Mouse (Mus musculus) intestine, embryonic 16.5 days (tissue): ENCODE data around the gene Bpifa1. TPM values are rescaled to one million over a fixed set of nuclear protein-coding genes. Genes with fewer than 3 reads are reported as not detected.

Experiments used
- ATAC-seq: fragments of 200-750 bp; cut with Nextera tagmentation; 2 replicates; pipeline ENCODE4 v1.8.0; 2017; ENCODE audit warnings: moderate TSS enrichment, moderate library complexity
- H3K27ac ChIP-seq: fragments of 300-500 bp; sonication (generic); 2 replicates; pipeline ENCODE4 v1.5.1; 2014; ENCODE audit warnings: mild to moderate bottlenecking, low read length
- H3K27me3 ChIP-seq: fragments of 300-500 bp; sonication (generic); replicated peaks from 2 replicates; pipeline ENCODE4 v1.6.1; 2014; ENCODE audit warnings: low read length, control low read depth, mixed read lengths; ENCODE audit not compliant: control insufficient read depth, insufficient read depth
- H3K36me3 ChIP-seq: fragments of 300-500 bp; sonication (generic); 2 replicates; pipeline ENCODE4 v1.6.1; 2014; ENCODE audit warnings: low read length, control low read depth; ENCODE audit not compliant: control insufficient read depth, insufficient read depth
- H3K4me1 ChIP-seq: fragments of 300-500 bp; sonication (generic); 2 replicates; pipeline ENCODE4 v1.6.1; 2014; ENCODE audit warnings: low read length, control low read depth, mixed read lengths; ENCODE audit not compliant: control insufficient read depth, insufficient read depth
- H3K4me2 ChIP-seq: fragments of 300-500 bp; sonication (generic); 2 replicates; pipeline ENCODE4 v1.6.1; 2014; ENCODE audit warnings: low read depth, low read length, control low read depth
- H3K4me3 ChIP-seq: fragments of 300-500 bp; sonication (generic); 2 replicates; pipeline ENCODE4 v1.5.1; 2014; ENCODE audit warnings: mild to moderate bottlenecking, low read length
- H3K9ac ChIP-seq: fragments of 300-500 bp; sonication (generic); 2 replicates; pipeline ENCODE4 v1.6.1; 2014; ENCODE audit warnings: low read depth, low read length
- H3K9me3 ChIP-seq: fragments of 300-500 bp; sonication (generic); 2 replicates; pipeline ENCODE4 v1.6.1; 2016; ENCODE audit warnings: low read length, control low read depth; ENCODE audit not compliant: control insufficient read depth
- WGBS: fragments of 180-500 bp; shearing (Covaris S2); extraction: QIAGEN DNeasy Blood & Tissue Kit; methylation state at CpG from one replicate; pipeline ENCODE4 v1.1.7; 2014; 5-methylcytosine and 5-hydroxymethylcytosine counted together
- polyA plus RNA-seq: library from polyadenylated mRNA; unstranded; fragments of >200 nt; fragmentation: Nextera tagmentation; extraction: Ambion mirVana; gene quantifications from 2 replicates; pipeline ENCODE4 v1.2.1, GENCODE M21; 2015

The Bpifa1 gene
- polyA plus RNA-seq, 1 experiment from 2014 or later = not detected

DNA sequence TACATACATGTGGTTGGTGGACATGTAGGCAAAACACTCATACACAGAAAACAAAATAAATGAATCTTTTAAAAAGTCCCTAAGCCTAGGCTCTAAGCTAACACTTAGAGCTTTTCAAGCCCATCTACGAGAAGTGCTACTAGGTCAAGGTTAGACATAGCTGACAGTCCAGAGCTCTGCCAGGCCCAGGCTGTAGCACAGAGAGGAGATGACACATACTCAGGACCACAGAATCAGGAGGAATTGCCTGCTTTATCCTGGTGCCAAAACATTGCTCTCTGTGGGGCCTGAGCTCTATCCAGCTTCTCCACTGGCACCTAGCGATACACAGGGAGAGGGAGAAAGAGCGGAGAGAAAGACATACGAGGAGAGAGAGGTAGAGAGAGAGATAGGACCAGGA is 50.4 kb downstream of the Bpifa1 start:
- Histone ChIP-seq H3K36me3 (no peaks in the 10 kb centered on the region), H3K27me3 (no peaks in the 10 kb centered on the region), H3K4me2 (no peak overlapping the region), H3K9ac (no peak overlapping the region), H3K9me3 (no peaks in the 10 kb centered on the region), H3K27ac (no peak overlapping the region), H3K4me1 (no peaks in the 10 kb centered on the region), H3K4me3 (no peak overlapping the region)
- WGBS = 87% methylated on average over 4 of the region's 4 CpGs
- no peak for ATAC-seq

DNA sequence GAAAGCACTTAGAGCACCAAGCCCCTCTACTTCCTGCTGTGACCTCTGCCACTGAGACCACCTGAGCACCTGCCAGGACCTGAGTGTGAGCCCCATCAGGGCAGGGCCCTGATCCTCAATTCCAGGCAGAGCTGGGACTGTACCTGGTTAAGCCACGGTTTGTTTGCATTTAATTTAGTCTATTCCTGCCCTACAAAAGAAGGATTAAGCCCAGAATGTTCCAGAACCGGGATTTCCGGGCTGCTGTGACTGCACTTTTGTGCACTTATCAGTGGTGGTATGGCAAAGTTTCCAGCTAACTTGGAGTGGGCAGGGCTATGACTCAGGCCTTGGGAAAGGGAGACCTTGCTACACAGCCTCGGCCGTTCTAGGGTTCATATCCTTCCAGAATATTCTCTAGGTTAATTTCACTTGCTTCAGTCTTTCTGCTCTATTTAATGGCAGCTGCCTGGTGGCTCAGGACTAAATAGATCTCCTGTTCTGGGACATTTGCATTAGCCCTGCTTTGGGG is 51.4 kb downstream of the Bpifa1 start:
- Histone ChIP-seq H3K4me1 (no peaks in the 10 kb centered on the region), H3K27me3 (no peaks in the 10 kb centered on the region), H3K27ac (no peak overlapping the region), H3K4me2 (no peak overlapping the region), H3K9ac (no peak overlapping the region), H3K9me3 (no peaks in the 10 kb centered on the region), H3K4me3 (no peak overlapping the region), H3K36me3 (no peaks in the 10 kb centered on the region)
- no peak for ATAC-seq
- WGBS = 61% methylated on average over 5 of the region's 5 CpGs

DNA sequence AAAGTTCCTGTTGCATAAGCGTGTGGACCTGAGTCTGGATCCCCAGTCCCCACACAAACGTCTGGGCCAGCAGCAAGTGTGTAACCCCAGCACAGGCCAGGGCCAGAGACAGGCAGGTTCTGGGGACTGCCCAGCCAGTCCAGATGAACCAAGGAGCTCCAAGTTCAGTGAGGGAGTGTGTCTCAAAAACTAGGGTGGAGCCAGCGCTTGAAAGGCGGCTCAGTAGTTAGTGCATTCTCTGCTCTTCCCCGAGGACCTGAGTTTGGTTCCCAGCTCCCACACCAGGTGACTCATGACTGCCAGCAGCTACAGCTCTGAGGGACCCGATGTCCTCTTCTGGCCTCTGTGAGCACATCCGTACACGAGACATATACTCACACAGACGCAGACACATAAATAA is 54.4 kb downstream of the Bpifa1 start:
- H3K4me3 ChIP-seq = no peak overlapping the region
- H3K27me3 ChIP-seq = no peaks in the 10 kb centered on the region
- H3K9me3 ChIP-seq = no peaks in the 10 kb centered on the region

More for the DNA sequence above, 54.4 kb downstream of the Bpifa1 start:
- no peak overlapping the region for H3K4me2 ChIP-seq
- no peaks in the 10 kb centered on the region for H3K4me1 ChIP-seq
- no peaks in the 10 kb centered on the region for H3K36me3 ChIP-seq
- H3K9ac ChIP-seq = no peak overlapping the region
- no peak for ATAC-seq
- H3K27ac ChIP-seq = no peak overlapping the region
- 86% methylated on average over 9 of the region's 9 CpGs for WGBS

Other genes with a start within 250 kb of the Bpifa1 start
- not detected in 2 replicates for gene Bpifb6, start 242.5 kb upstream of the Bpifa1 start, polyA plus RNA-seq
- not detected in 2 replicates for gene Bpifb3, start 224.7 kb upstream of the Bpifa1 start, polyA plus RNA-seq
- gene Bpifb4, start 204.7 kb upstream of the Bpifa1 start, polyA plus RNA-seq = not detected in 2 replicates
- not detected in 2 replicates for gene Bpifa6, start 167.9 kb upstream of the Bpifa1 start, polyA plus RNA-seq
- gene Bpifa2, start 134.6 kb upstream of the Bpifa1 start, polyA plus RNA-seq = not detected in 2 replicates
- not detected in 2 replicates for gene Bpifa3, start 12.5 kb upstream of the Bpifa1 start, polyA plus RNA-seq
- gene Bpifa5, start 19.7 kb downstream of the Bpifa1 start, polyA plus RNA-seq = not detected in 2 replicates
- gene Bpifb1, start 47.9 kb downstream of the Bpifa1 start, polyA plus RNA-seq = 0.10 TPM in 1 of 2 replicates, not detected in the other
- 0.07 TPM in 1 of 2 replicates, not detected in the other for gene Bpifb5, start 80.9 kb downstream of the Bpifa1 start, polyA plus RNA-seq
- gene Bpifb9a, start 115.0 kb downstream of the Bpifa1 start, polyA plus RNA-seq = not detected in 2 replicates
- not detected in 2 replicates for gene Bpifb9b, start 164.3 kb downstream of the Bpifa1 start, polyA plus RNA-seq
- 16.9 and 18.1 TPM in 2 replicates for gene Cdk5rap1, start 230.1 kb downstream of the Bpifa1 start, polyA plus RNA-seq